Mouse (Mus musculus) midbrain, embryonic 14.5 days (tissue): Measurements from ENCODE around the gene Pde5a. TPM values are rescaled to one million over a fixed set of nuclear protein-coding genes. Genes with fewer than 3 reads are reported as not detected.

Source experiments
- ATAC-seq: fragments of 200-750 bp; cut with Nextera tagmentation; 2 replicates; pipeline ENCODE4 v1.8.0; 2017; ENCODE audit warnings: moderate number of reproducible peaks, moderate library complexity; ENCODE audit not compliant: low FRiP score, low TSS enrichment
- DNase-seq: peaks from one replicate; pipeline ENCODE4 v3.0.0-alpha.2; 2015
- H3K27ac ChIP-seq: fragments of 300-500 bp; sonication (generic); replicated peaks from 2 replicates; pipeline ENCODE4 v1.5.1; 2014; ENCODE audit warnings: mild to moderate bottlenecking, low read depth, low read length, moderate library complexity
- H3K27me3 ChIP-seq: fragments of 300-500 bp; sonication (generic); 2 replicates; pipeline ENCODE4 v1.6.1; 2014; ENCODE audit warnings: low read length, control low read depth, mixed read lengths; ENCODE audit not compliant: control insufficient read depth, insufficient read depth
- H3K36me3 ChIP-seq: fragments of 300-500 bp; sonication (generic); 2 replicates; pipeline ENCODE4 v1.6.1; 2014; ENCODE audit warnings: low read length, control low read depth; ENCODE audit not compliant: control insufficient read depth, insufficient read depth
- H3K4me1 ChIP-seq: fragments of 300-500 bp; sonication (generic); 2 replicates; pipeline ENCODE4 v1.6.1; 2014; ENCODE audit warnings: mild to moderate bottlenecking, antibody characterized with exemption, low read length, control low read depth; ENCODE audit not compliant: control insufficient read depth, insufficient read depth
- H3K4me2 ChIP-seq: fragments of 300-500 bp; sonication (generic); 2 replicates; pipeline ENCODE4 v1.6.1; 2014; ENCODE audit warnings: mild to moderate bottlenecking, low read length, moderate library complexity
- H3K4me3 ChIP-seq: fragments of 300-500 bp; sonication (generic); replicated peaks from 2 replicates; pipeline ENCODE4 v1.5.1; 2014; ENCODE audit warnings: low read depth, low read length
- H3K9ac ChIP-seq: fragments of 300-500 bp; sonication (generic); replicated peaks from 2 replicates; pipeline ENCODE4 v1.6.1; 2014; ENCODE audit warnings: mild to moderate bottlenecking, low read length, moderate library complexity
- H3K9me3 ChIP-seq: fragments of 300-500 bp; sonication (generic); 2 replicates; pipeline ENCODE4 v1.6.1; 2016; ENCODE audit warnings: low read length, control low read depth, mixed read lengths; ENCODE audit not compliant: control insufficient read depth
- WGBS: fragments of 180-500 bp; shearing (Covaris S2); extraction: QIAGEN DNeasy Blood & Tissue Kit; methylation state at CpG from one replicate; pipeline ENCODE4 v1.1.7; 2014; 5-methylcytosine and 5-hydroxymethylcytosine counted together
- polyA plus RNA-seq: library from polyadenylated mRNA; unstranded; fragments of >200 nt; fragmentation: Nextera tagmentation; extraction: Ambion mirVana; gene quantifications from 2 replicates; pipeline ENCODE4 v1.2.1, GENCODE M21; 2014

The Pde5a gene
- polyA plus RNA-seq, 1 experiment from 2014 or later, result 3.4 TPM

DNA sequence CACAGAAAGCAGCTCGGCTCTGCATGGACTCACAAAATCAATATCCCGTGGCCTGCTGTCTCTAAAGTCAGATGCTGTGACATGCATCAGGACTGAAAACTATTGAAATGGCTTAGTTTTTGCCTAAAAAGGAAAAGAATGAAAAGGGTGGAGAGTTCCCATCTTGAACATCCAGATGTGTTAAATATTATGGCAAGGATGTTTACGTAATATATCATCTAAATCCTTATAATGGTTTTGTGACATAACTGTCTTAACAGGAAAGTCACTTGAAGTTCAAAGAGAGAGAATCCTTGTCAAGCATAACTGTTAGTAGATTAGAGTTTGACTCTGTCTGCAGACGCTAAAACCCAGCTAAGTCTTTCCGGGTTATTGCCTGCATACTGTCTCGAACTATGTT is 20.3 kb upstream of the Pde5a start:
- Histone ChIP-seq H3K27ac (no peak overlapping the region), H3K27me3 (no peaks in the 10 kb centered on the region), H3K9ac (no peak overlapping the region), H3K4me2 (no peak overlapping the region), H3K4me3 (no peak overlapping the region), H3K36me3 (no peaks in the 10 kb centered on the region), H3K4me1 (no peaks in the 10 kb centered on the region), H3K9me3 (no peaks in the 10 kb centered on the region)
- 75% methylated on average over 6 of the region's 6 CpGs for WGBS
- DNase-seq, result no peak
- no peak for ATAC-seq

DNA sequence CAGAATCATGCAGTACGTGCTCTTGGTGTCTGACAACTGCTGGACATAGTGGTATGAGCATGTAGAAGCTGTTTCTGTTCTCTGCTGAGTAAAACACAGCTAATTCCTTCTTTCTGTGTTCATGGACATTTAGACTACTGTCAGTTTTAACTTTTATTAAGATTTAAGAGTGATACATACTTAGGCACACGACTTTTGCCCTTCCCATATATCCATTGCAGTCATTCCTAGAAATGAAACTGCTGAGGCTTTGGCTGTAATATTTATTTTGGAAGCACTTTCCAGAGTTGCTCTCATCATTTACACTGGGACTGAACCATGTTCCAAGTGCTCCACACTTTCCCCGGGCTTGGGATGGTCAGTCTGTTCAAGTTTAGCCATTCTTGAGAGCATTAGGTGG is 18.6 kb upstream of the Pde5a start:
- H3K27me3 ChIP-seq, result no peaks in the 10 kb centered on the region
- no peak overlapping the region for H3K27ac ChIP-seq
- 86% methylated on average over 3 of the region's 3 CpGs for WGBS
- H3K9me3 ChIP-seq, result no peaks in the 10 kb centered on the region
- H3K9ac ChIP-seq, result no peak overlapping the region
- DNase-seq (no peak), ATAC-seq (no peak)
- no peaks in the 10 kb centered on the region for H3K36me3 ChIP-seq
- no peak overlapping the region for H3K4me3 ChIP-seq
- no peak overlapping the region for H3K4me2 ChIP-seq
- no peaks in the 10 kb centered on the region for H3K4me1 ChIP-seq

DNA sequence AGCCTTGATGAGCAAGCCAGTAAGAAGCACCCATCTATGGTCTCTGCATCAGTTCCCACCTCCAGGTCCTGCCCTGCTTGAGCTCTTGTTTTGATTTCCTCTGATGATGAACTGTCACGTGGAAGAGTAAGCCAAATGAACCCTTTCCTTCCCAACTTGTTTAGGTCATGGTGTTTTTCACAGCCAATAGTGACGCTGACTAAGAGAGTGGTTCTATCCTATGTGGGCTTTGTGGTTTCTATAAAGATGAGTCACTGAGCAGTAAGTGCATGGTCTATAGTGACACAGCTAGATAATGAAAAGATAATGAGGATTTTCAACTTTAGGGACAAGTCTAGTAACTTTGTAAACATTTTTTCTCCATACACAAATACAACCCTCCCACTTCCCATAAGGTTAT is 10.1 kb upstream of the Pde5a start:
- no peak overlapping the region for H3K27ac ChIP-seq
- 78% methylated on average over 2 of the region's 2 CpGs for WGBS
- H3K4me1 ChIP-seq, result no peaks in the 10 kb centered on the region
- no peak overlapping the region for H3K9ac ChIP-seq
- no peaks in the 10 kb centered on the region for H3K9me3 ChIP-seq
- DNase-seq, result no peak
- no peak for ATAC-seq
- H3K4me3 ChIP-seq, result no peak overlapping the region
- H3K36me3 ChIP-seq, result no peaks in the 10 kb centered on the region
- no peaks in the 10 kb centered on the region for H3K27me3 ChIP-seq
- H3K4me2 ChIP-seq, result no peak overlapping the region

DNA sequence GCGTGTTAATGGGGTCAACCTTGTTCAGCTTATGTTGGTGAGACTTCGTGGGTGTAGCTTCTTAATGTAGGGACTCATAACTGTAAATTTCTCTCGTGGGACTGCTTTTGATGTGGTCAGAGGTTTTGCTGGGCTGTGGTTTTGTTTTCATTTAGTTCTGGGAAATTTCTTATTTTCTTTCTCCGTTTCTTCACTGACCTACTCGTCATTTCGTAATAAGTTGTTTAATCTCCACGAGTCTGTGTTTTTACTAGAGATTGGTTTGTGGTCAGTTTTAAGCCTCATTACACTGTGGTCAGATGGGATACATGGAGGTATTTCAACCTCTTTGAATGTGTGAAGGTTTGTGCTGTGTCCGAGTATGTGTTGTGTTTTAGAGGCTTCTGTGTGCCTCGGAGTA is 7.2 kb upstream of the Pde5a start:
- Histone ChIP-seq H3K4me2 (no peak overlapping the region), H3K9me3 (no peaks in the 10 kb centered on the region), H3K36me3 (no peaks in the 10 kb centered on the region), H3K9ac (no peak overlapping the region), H3K27ac (no peak overlapping the region), H3K4me3 (no peak overlapping the region), H3K4me1 (no peaks in the 10 kb centered on the region), H3K27me3 (no peaks in the 10 kb centered on the region)
- ATAC-seq, result no peak
- 90% methylated on average over 9 of the region's 9 CpGs for WGBS
- DNase-seq, result no peak

DNA sequence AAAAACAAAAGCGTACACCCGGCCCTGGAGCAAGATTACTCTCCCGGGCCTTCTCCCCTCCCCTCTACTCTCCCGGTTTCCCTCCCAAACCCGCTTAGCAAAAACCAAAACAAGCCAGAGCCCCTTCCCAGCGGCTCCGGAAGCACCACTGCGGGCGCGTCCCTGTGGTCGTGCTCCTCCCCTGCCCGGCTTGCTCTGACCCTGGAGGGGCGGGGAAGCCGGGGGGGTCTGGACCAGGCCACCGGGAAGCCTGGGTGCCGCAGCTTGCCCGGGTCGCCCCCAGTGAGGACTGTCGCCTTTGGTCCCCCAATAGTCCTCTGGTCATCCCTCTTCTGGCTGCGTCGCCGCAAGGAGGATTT is 833 bp downstream of the Pde5a start:
- peak overlapping the region; percentile 89 for H3K4me2 ChIP-seq
- no peaks in the 10 kb centered on the region for H3K36me3 ChIP-seq
- peak overlapping the region; percentile 82 for H3K27ac ChIP-seq
- DNase-seq, result peak; percentile 65
- H3K9ac ChIP-seq, result peak overlapping the region; percentile 69
- H3K4me3 ChIP-seq, result peak overlapping the region; percentile 71
- ATAC-seq, result peak; percentile 62
- H3K4me1 ChIP-seq, result peaks cover 5% of the 10 kb centered on the region; the same call in 1 of the 2 replicates
- H3K9me3 ChIP-seq, result no peaks in the 10 kb centered on the region
- no peaks in the 10 kb centered on the region for H3K27me3 ChIP-seq
- 0% methylated on average over 22 of the region's 22 CpGs for WGBS

DNA sequence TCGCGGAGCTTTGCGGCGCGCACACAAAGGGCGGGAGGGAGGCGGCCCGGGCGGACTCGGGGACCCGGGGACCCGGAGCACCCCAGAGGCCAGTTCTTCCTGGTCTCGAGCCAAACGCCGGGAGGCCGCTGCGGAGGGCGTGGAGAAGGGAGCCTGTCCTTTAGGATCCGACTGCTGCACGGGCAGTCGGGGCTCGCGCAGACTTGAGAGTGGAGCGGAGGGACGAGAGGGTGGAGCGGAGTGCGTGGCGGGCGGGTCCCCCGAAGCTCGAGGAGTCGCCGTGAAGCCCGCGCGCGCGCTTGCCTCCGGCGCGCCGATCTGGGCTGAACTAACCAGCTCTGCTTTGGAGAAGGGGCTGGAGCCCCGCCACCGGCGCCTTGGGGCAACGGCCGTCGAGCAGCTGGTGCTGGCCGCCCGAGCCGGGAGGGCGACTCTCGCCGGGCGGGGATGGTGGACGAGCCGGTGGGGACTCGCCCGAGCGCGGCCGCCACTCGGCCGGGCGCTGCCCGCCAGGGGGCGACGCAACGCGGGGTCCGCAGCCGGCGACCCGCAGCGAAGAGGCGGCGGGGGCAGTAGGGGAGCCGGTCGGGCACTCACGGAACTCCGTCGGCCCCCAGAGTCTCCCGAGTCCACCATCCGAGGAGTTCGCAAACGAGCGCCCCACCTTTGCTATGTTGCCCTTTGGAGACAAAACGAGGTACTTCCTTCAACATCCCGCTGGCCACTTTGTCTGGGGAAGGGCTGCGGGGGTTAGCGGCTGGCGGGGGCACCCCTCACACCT is 1.4 kb downstream of the Pde5a start:
- Histone ChIP-seq H3K9me3 (no peaks in the 10 kb centered on the region), H3K27me3 (no peaks in the 10 kb centered on the region), H3K4me3 (peak overlapping the region; percentile 71), H3K36me3 (no peaks in the 10 kb centered on the region), H3K27ac (peak overlapping the region; percentile 82), H3K4me1 (peaks cover 5% of the 10 kb centered on the region; the same call in 1 of the 2 replicates), H3K9ac (peak overlapping the region; percentile 69), H3K4me2 (peak overlapping the region; percentile 89)
- under 1% methylated on average over 92 of the region's 92 CpGs for WGBS
- ATAC-seq (peak; percentile 82), DNase-seq (peak; percentile 85)

GRCm38 (mm10) chr3:122730741-122731235 is 2.0 kb downstream of the Pde5a start:
- H3K4me3 ChIP-seq, result peak overlapping the region; percentile 71
- H3K27ac ChIP-seq, result peak overlapping the region; percentile 82
- no peaks in the 10 kb centered on the region for H3K9me3 ChIP-seq
- no peaks in the 10 kb centered on the region for H3K36me3 ChIP-seq
- no peaks in the 10 kb centered on the region for H3K27me3 ChIP-seq
- DNase-seq, result peak; percentile 51
- peak; percentile 17; the same call in 1 of the 2 replicates for ATAC-seq
- H3K4me1 ChIP-seq, result peaks cover 5% of the 10 kb centered on the region; the same call in 1 of the 2 replicates
- peak overlapping the region; percentile 89 for H3K4me2 ChIP-seq
- WGBS, result 2% methylated on average over 13 of the region's 13 CpGs
- H3K9ac ChIP-seq, result peak overlapping the region; percentile 69

DNA sequence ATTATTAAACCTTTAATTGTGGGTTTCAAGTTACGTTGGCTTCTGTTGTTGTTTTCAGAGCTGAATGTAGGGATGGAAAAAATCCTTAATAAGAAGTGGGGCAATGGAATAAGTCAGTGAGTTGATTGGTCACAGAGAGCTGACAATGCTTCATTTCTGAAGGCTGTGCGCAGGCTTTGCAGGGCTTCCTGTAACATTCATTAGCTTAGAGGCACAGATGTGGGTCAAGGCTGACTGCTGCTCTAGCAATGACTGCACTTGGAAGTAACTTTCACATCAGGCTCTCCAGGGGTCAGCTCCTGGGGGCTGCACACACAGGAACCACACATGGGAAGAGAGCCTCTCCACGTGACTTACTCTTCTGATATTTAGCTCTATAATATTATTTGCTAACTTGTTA is 5.1 kb downstream of the Pde5a start:
- ATAC-seq (no peak), DNase-seq (peak; percentile 20)
- Histone ChIP-seq H3K4me2 (no peak overlapping the region), H3K9ac (no peak overlapping the region), H3K4me1 (peaks cover 5% of the 10 kb centered on the region; the same call in 1 of the 2 replicates), H3K9me3 (no peaks in the 10 kb centered on the region), H3K27ac (no peak overlapping the region), H3K4me3 (no peak overlapping the region), H3K36me3 (no peaks in the 10 kb centered on the region), H3K27me3 (no peaks in the 10 kb centered on the region)
- 73% methylated on average over 3 of the region's 3 CpGs for WGBS

- Histone ChIP-seq H3K4me1 (peaks cover 5% of the 10 kb centered on the region; the same call in 1 of the 2 replicates), H3K27me3 (no peaks in the 10 kb centered on the region), H3K9me3 (no peaks in the 10 kb centered on the region), H3K27ac (no peak overlapping the region), H3K4me2 (no peak overlapping the region), H3K4me3 (no peak overlapping the region), H3K36me3 (no peaks in the 10 kb centered on the region), H3K9ac (no peak overlapping the region)
- DNase-seq, result no peak
- 81% methylated on average over 6 of the region's 6 CpGs for WGBS
- no peak for ATAC-seq
Observed at GRCm38 (mm10) chr3:122734329-122734728, 5.6 kb downstream of the Pde5a start.
